Mouse (Mus musculus) hindbrain, embryonic 15.5 days (tissue): ENCODE results near the gene Wwox. TPM values are rescaled to one million over a fixed set of nuclear protein-coding genes. Genes with fewer than 3 reads are reported as not detected.

Experiments used
- ATAC-seq: fragments of 200-750 bp; cut with Nextera tagmentation; 2 replicates; pipeline ENCODE4 v1.8.0; 2017; ENCODE audit warnings: low read depth, moderate number of reproducible peaks, moderate TSS enrichment; ENCODE audit not compliant: low FRiP score
- H3K27ac ChIP-seq: fragments of 300-500 bp; sonication (generic); replicated peaks from 2 replicates; pipeline ENCODE4 v1.5.1; 2015; ENCODE audit warnings: mild to moderate bottlenecking, inconsistent platforms
- H3K27me3 ChIP-seq: fragments of 300-500 bp; sonication (generic); 2 replicates; pipeline ENCODE4 v1.6.1; 2015; ENCODE audit warnings: control low read depth, inconsistent platforms
- H3K36me3 ChIP-seq: fragments of 300-500 bp; sonication (generic); 2 replicates; pipeline ENCODE4 v1.6.1; 2015; ENCODE audit warnings: control low read depth, inconsistent platforms
- H3K4me1 ChIP-seq: fragments of 300-500 bp; sonication (generic); replicated peaks from 2 replicates; pipeline ENCODE4 v1.6.1; 2015; ENCODE audit warnings: control low read depth, inconsistent platforms
- H3K4me2 ChIP-seq: fragments of 300-500 bp; sonication (generic); 2 replicates; pipeline ENCODE4 v1.6.1; 2015; ENCODE audit warnings: moderate library complexity, mild to moderate bottlenecking, inconsistent platforms
- H3K4me3 ChIP-seq: fragments of 300-500 bp; sonication (generic); 2 replicates; pipeline ENCODE4 v1.5.1; 2015; ENCODE audit warnings: mild to moderate bottlenecking, inconsistent platforms
- H3K9ac ChIP-seq: fragments of 300-500 bp; sonication (generic); 2 replicates; pipeline ENCODE4 v1.6.1; 2015; ENCODE audit warnings: inconsistent platforms
- H3K9me3 ChIP-seq: fragments of 300-500 bp; sonication (generic); 2 replicates; pipeline ENCODE4 v1.6.1; 2016; ENCODE audit warnings: control low read depth, inconsistent platforms
- WGBS: fragments of 180-500 bp; shearing (Covaris S2); methylation state at CpG from one replicate; pipeline ENCODE4 v1.1.7; 2015; 5-methylcytosine and 5-hydroxymethylcytosine counted together
- polyA plus RNA-seq: library from polyadenylated mRNA; unstranded; fragments of >200 nt; fragmentation: Nextera tagmentation; extraction: Ambion mirVana; gene quantifications from 2 replicates; pipeline ENCODE4 v1.2.1, GENCODE M21; 2015

The Wwox gene
- polyA plus RNA-seq, 1 experiment from 2014 or later, result 13.9 TPM

DNA sequence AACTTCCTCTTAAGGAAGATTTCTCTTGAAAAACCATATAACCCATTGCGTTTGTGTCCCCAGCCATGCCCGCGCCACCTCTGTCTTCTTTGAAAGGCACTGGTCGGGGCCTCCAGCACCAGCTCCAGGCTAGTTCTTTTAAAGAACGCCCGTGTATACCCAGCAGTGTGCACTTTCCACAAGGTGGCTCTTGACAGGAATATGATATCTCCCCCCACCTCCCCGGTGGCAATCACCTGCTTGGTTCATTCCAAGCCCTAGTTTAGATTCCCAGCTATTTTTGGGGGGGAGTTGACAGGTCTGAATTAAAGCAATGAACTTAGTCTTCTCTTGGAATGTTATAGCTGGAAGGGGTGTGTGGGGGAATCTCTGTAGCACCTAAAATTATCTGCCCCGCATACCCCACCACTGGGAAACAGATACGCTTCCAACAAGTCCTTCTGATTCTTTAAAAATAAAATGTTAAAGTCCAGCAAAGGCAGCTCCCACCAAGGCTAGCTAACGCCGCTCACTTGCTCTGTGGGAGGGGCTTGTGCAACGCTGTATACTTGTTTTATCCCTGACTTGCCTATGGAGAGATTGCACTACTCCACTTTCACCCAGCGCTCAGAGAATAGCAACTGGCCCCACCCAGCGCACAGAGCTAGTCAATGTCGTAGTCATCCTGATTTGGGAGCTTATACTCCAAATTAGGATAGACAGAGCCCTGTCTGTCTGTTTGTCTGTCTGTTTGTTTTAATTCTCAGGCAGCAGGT lies 538.9 kb downstream of the Wwox start:
- Histone ChIP-seq H3K27ac (no peak overlapping the region), H3K9ac (no peak overlapping the region), H3K27me3 (no peaks in the 10 kb centered on the region), H3K4me1 (no peaks in the 10 kb centered on the region), H3K36me3 (no peaks in the 10 kb centered on the region), H3K9me3 (no peaks in the 10 kb centered on the region), H3K4me2 (no peak overlapping the region), H3K4me3 (no peak overlapping the region)
- WGBS, result 87% methylated on average over 15 of the region's 15 CpGs
- no peak for ATAC-seq

DNA sequence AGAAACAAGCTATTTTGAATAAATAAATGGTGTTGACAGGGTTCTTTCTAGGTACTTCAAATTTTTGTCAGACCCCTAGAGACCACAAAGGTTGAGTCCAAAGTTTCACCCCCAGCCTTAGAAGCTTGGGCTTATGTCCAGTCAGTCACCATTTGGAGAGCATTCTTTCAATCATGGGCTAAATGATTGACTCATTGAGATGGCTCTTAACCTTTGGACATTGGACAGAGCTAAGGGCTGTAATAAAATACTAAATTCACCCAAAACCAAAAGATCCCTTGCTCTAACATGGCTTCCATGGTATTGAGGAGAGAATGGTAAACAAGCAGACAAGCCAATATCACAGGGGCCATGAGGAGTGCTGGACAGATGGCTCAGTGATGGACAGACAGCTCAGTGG lies 540.2 kb downstream of the Wwox start:
- no peaks in the 10 kb centered on the region for H3K36me3 ChIP-seq
- ATAC-seq, result no peak
- H3K4me3 ChIP-seq, result no peak overlapping the region
- H3K9ac ChIP-seq, result no peak overlapping the region
- no peak overlapping the region for H3K4me2 ChIP-seq
- no peaks in the 10 kb centered on the region for H3K9me3 ChIP-seq
- no peaks in the 10 kb centered on the region for H3K27me3 ChIP-seq
- no peaks in the 10 kb centered on the region for H3K4me1 ChIP-seq
- H3K27ac ChIP-seq, result no peak overlapping the region

DNA sequence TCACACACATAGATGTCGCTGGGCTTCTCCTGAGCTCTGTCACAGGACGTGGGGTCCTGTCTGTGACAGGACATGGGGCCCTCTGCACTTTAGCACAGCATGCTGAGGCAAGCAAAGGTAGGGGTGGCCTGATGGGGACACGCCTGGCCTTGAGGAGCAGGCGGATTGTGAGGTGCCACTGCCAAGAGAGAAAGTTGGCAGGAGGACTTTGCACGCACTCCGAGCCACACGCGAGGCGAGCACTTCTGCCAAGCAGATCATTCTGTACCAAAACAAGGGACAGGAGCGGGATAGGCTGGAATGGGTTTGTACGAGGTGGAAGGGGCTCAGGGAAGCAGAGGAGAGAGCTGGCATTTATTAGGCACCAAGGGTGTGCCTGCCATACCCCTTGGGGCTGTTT lies 543.3 kb downstream of the Wwox start:
- Histone ChIP-seq H3K9me3 (no peaks in the 10 kb centered on the region), H3K36me3 (no peaks in the 10 kb centered on the region), H3K27ac (no peak overlapping the region), H3K4me1 (no peaks in the 10 kb centered on the region), H3K4me3 (no peak overlapping the region), H3K4me2 (no peak overlapping the region), H3K27me3 (no peaks in the 10 kb centered on the region), H3K9ac (no peak overlapping the region)
- ATAC-seq, result no peak
- WGBS, result 85% methylated on average over 11 of the region's 11 CpGs

DNA sequence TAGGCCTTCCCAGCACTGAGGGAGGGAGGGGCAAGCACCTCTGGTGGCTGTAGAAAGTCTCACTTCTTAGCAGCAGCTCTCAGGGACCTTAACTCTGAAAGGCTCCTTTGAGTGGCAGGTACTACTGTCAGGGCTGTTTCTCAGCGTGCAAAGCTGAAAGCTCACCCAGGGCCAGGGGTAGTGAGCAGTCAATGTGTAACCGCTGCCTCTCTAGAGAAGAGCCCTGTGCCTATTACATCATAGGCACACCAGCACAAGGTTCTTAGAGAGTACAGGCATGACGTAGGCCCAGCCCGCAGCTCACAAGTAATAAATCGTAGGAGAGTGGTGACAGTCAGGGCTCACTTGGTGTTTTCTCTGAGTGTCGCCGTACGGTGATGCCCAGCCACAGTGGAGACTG lies 545.0 kb downstream of the Wwox start:
- H3K4me3 ChIP-seq, result no peak overlapping the region
- H3K36me3 ChIP-seq, result no peaks in the 10 kb centered on the region
- no peaks in the 10 kb centered on the region for H3K9me3 ChIP-seq
- 80% methylated on average over 8 of the region's 8 CpGs for WGBS
- H3K27ac ChIP-seq, result no peak overlapping the region
- ATAC-seq, result no peak
- H3K4me1 ChIP-seq, result no peaks in the 10 kb centered on the region
- H3K27me3 ChIP-seq, result no peaks in the 10 kb centered on the region
- no peak overlapping the region for H3K4me2 ChIP-seq
- H3K9ac ChIP-seq, result no peak overlapping the region

DNA sequence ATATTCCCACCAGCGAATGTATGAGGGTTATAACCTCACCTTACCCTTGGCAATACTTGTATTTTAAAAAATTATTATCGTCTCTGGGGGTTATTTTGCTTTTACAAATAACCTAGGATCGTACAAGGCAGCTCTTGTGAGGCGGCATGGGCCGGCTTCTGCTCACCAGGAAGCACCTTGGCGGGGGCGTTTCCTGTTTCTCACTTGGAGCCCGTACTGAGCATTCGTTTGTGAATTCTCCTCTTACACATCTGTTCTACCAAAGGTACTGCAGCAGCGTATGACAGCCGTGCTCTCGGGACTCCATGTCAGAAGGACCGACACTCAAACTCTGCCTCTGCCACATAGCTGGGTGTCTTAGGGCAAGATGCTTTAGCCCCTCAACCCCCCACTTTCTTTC lies 546.5 kb downstream of the Wwox start:
- H3K4me2 ChIP-seq, result no peak overlapping the region
- no peaks in the 10 kb centered on the region for H3K4me1 ChIP-seq
- no peak for ATAC-seq
- no peak overlapping the region for H3K4me3 ChIP-seq
- H3K9ac ChIP-seq, result no peak overlapping the region
- H3K9me3 ChIP-seq, result no peaks in the 10 kb centered on the region
- no peaks in the 10 kb centered on the region for H3K27me3 ChIP-seq
- no peaks in the 10 kb centered on the region for H3K36me3 ChIP-seq
- no peak overlapping the region for H3K27ac ChIP-seq
- 89% methylated on average over 13 of the region's 13 CpGs for WGBS

DNA sequence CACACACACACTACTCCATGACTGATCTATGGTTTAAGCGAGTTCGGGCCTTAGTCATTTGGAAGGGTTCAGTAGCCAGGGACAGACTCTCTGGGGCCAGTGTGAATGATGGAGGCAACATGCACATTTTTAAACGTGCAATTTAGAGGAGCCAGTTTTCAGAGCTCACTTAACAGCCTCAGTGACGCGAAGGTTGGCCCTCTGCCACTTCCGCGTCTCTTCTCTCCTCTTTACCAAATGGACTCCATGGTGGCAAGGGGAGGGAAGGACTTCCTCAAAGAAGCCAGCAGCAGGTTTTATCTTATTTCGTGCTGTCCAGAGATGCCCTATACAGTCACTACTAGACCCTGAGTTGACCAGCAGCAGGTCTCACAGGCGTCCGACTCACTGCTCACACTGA lies 547.5 kb downstream of the Wwox start:
- Histone ChIP-seq H3K27me3 (no peaks in the 10 kb centered on the region), H3K9me3 (no peaks in the 10 kb centered on the region), H3K4me3 (no peak overlapping the region), H3K4me1 (peaks cover 4% of the 10 kb centered on the region; the same call in 1 of the 2 replicates), H3K27ac (no peak overlapping the region), H3K4me2 (no peak overlapping the region), H3K36me3 (no peaks in the 10 kb centered on the region), H3K9ac (no peak overlapping the region)
- 71% methylated on average over 10 of the region's 10 CpGs for WGBS
- ATAC-seq, result no peak

DNA sequence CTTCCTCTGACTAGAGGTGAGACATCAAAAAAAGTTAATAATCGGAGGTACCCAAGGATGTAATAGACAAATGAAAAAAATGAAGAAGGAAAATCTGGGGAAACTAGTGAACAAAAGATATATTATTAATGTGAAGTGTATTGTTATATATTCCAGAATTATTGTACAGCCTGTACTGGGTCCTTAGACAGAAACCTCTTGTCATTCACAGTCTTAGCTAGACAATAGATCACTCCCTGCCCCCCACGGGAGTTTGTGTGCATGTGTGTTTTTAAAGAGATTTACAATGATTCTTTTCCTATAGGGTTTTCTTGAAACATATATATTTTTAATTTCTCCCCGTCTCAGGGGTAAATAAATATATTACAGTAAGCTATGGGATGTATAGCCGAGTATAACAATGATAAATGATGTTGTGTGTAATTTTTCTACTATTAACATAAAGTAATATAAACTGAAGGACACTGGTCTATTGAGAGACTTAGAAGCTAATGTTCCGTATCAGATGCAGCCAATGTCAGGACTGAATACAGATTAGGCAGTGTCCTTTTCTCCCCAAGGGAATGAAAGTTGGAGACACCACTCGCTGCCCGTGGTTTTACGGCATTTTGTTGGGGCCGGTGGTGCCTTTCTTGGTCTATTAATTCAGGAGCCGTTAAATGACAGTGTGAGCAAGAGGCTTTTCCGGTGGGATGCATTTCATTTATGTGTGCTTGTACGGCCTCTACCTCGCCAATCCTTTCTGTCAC lies 551.6 kb downstream of the Wwox start:
- Histone ChIP-seq H3K4me2 (no peak overlapping the region), H3K27me3 (no peaks in the 10 kb centered on the region), H3K4me1 (peaks cover 4% of the 10 kb centered on the region; the same call in 1 of the 2 replicates), H3K36me3 (no peaks in the 10 kb centered on the region), H3K9ac (no peak overlapping the region), H3K9me3 (no peaks in the 10 kb centered on the region), H3K27ac (no peak overlapping the region), H3K4me3 (no peak overlapping the region)
- no peak for ATAC-seq
- 22% methylated on average over 13 of the region's 13 CpGs for WGBS

DNA sequence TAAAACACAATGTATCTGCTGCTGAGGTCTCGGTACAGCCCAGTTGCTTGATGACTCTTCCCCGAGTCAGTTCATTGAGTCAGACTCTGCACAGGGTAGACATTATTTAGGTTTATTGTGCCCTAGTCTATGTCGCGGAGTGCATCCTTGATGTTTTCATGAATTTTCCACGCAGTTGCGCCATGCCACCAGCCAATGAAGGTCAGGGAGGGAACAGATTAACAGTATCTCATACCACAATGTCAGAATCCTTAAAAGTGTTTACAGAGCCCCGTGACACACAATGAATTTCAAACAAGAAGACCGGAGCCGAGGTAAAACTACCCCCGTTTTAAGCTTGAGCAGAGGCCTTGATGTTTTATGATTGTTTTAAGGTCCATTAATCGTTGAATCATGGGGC lies 561.3 kb downstream of the Wwox start:
- no peak overlapping the region for H3K4me2 ChIP-seq
- H3K9me3 ChIP-seq, result no peaks in the 10 kb centered on the region
- no peaks in the 10 kb centered on the region for H3K27me3 ChIP-seq
- no peak overlapping the region for H3K9ac ChIP-seq
- H3K27ac ChIP-seq, result no peak overlapping the region
- H3K36me3 ChIP-seq, result no peaks in the 10 kb centered on the region
- 86% methylated on average over 11 of the region's 11 CpGs for WGBS
- ATAC-seq, result no peak
- no peaks in the 10 kb centered on the region for H3K4me1 ChIP-seq
- no peak overlapping the region for H3K4me3 ChIP-seq

DNA sequence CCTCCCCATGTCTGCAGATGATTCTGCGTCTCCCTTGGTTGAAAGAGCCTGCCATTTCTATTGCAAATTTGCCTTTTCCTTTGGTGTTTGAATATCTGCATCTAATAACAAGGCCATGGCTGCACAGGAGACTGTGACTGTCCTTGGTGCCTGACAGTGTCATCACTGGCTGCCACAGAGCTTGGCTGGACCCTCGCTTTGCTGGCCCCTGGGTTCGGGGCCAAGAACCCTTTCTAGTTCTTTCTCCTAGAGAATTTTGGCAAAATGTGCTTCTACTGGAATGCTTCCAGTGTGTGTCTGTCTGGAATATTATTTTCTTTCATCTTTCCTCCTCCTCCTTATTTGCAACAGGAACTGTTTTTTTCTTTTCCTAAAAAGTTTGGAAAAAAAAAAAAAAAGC lies 565.6 kb downstream of the Wwox start:
- Histone ChIP-seq H3K9me3 (no peaks in the 10 kb centered on the region), H3K4me1 (0 out of 2 replicates have a peak, but pooled peaks cover under 1% of the 10 kb centered on the region), H3K27ac (no peak overlapping the region), H3K9ac (no peak overlapping the region), H3K36me3 (no peaks in the 10 kb centered on the region), H3K4me3 (no peak overlapping the region), H3K4me2 (no peak overlapping the region), H3K27me3 (no peaks in the 10 kb centered on the region)
- WGBS, result 75% methylated on average over 3 of the region's 3 CpGs
- ATAC-seq, result no peak

DNA sequence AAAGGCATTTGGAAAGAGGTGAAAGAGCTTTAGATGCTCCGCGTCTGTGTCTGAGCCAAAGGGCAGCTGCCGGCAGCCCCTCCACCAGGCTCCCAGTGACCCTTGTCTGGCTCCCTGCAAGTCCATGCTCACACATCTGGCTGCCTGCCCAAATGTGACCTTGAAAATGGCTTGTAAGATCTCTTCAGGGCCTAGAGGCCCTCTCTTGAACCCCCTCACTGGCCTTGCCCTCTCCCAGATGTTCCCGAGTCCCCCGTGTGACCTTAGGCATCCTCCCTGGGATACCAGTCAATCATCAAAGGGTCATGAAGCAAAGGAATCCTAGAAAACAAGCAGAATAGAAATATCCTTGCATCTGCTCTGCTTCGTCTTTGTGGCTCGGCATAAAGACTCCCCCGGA lies 567.1 kb downstream of the Wwox start:
- ATAC-seq, result no peak
- Histone ChIP-seq H3K4me1 (0 out of 2 replicates have a peak, but pooled peaks cover 8% of the 10 kb centered on the region), H3K9ac (no peak overlapping the region), H3K4me2 (no peak overlapping the region), H3K27ac (no peak overlapping the region), H3K9me3 (no peaks in the 10 kb centered on the region), H3K4me3 (no peak overlapping the region), H3K36me3 (no peaks in the 10 kb centered on the region), H3K27me3 (no peaks in the 10 kb centered on the region)
- WGBS, result 37% methylated on average over 8 of the region's 8 CpGs

DNA sequence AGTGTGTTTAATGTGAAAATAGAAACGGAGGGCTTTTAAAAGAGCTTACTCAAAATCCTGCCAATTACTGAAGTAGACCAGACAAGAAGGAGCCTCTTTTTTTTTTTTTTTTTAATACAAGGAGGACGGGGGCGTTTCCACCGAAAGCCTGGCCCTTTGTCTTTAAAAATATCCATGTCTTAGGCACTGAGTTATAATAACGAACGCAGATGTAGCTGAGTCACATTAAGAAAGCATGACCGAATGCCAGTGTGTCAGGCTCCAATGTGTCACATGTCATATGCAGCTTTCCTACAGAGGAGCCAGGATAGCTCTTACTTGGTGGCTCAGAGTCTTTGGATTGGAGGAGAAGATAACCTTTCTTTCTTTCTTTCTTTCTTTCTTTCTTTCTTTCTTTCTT lies 567.8 kb downstream of the Wwox start:
- Histone ChIP-seq H3K9me3 (no peaks in the 10 kb centered on the region), H3K4me3 (no peak overlapping the region), H3K36me3 (no peaks in the 10 kb centered on the region), H3K4me1 (0 out of 2 replicates have a peak, but pooled peaks cover 8% of the 10 kb centered on the region), H3K27me3 (no peaks in the 10 kb centered on the region), H3K4me2 (no peak overlapping the region), H3K9ac (no peak overlapping the region), H3K27ac (no peak overlapping the region)
- WGBS, result 34% methylated on average over 7 of the region's 7 CpGs
- no peak for ATAC-seq

DNA sequence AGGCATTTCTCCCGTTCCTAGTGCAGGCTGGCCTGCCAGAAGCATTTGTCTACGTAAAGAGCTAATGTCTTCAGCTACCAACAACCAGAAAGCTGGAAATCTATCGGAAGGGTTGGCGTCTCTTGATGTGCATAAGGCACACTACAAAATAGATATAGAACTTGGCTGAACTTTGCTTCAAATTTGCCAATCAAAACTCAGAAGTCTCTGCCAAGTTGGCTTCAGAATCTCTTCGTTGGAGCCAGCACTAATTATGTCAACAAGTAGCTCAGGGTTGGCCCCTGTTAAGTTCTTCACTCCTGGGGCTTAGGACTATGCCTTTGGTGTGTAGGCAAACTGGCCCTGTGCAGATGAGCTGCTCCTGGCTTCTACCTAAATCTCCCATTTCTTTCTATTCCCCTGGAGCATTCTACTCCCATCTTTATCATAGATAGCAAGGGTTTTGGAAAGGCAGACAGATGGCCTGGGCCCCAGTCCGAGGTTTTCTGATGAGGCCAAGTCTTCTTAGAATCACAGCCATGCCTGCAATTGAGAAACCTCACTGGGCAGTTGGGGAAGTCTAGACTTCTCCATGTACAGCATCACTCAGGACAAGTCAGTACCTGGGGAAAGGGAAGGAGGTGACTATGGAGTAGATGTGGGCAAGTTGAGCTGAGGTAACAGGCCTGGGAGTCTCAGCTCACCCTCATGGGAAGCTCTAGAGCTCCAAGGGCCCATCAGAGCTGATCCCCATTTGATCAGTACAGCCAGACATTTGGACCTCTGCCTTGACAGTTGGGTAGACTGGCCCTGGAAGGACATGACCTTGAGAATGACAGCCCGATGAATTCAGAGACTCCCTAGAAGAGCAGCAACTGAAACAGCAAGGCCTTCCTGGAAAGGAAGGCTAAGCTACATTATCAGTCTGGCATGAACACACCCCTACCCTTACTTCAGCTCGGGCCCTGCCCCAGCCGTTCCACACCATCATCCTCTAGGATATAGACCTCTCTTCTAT lies 569.5 kb downstream of the Wwox start:
- H3K4me1 ChIP-seq, result 0 out of 2 replicates have a peak, but pooled peaks cover 8% of the 10 kb centered on the region
- H3K9me3 ChIP-seq, result no peaks in the 10 kb centered on the region
- H3K36me3 ChIP-seq, result no peaks in the 10 kb centered on the region
- no peak overlapping the region for H3K4me3 ChIP-seq
- WGBS, result 76% methylated on average over 9 of the region's 9 CpGs
- H3K27ac ChIP-seq, result no peak overlapping the region
- H3K4me2 ChIP-seq, result no peak overlapping the region
- ATAC-seq, result no peak
- H3K27me3 ChIP-seq, result no peaks in the 10 kb centered on the region
- no peak overlapping the region for H3K9ac ChIP-seq
